Mouse (Mus musculus) intestine, postnatal 0 days (tissue): ENCODE results near the gene Vgf. TPM values are rescaled to one million over a fixed set of nuclear protein-coding genes. Genes with fewer than 3 reads are reported as not detected.

Experiments
- ATAC-seq: fragments of 200-750 bp; cut with Nextera tagmentation; 2 replicates; pipeline ENCODE4 v1.8.0; 2017; ENCODE audit warnings: mild to moderate bottlenecking, moderate TSS enrichment, moderate library complexity
- H3K27ac ChIP-seq: fragments of 300-500 bp; sonication (generic); 2 replicates; pipeline ENCODE4 v1.5.1; 2014; ENCODE audit warnings: mild to moderate bottlenecking, low read depth, low read length, moderate library complexity
- H3K27me3 ChIP-seq: fragments of 300-500 bp; sonication (generic); replicated peaks from 2 replicates; pipeline ENCODE4 v1.6.1; 2014; ENCODE audit warnings: low read length, mixed read lengths; ENCODE audit not compliant: control insufficient read depth, insufficient read depth
- H3K36me3 ChIP-seq: fragments of 300-500 bp; sonication (generic); 2 replicates; pipeline ENCODE4 v1.6.1; 2014; ENCODE audit warnings: mild to moderate bottlenecking, moderate library complexity; ENCODE audit not compliant: control insufficient read depth, insufficient read depth
- H3K4me1 ChIP-seq: fragments of 300-500 bp; sonication (generic); replicated peaks from 2 replicates; pipeline ENCODE4 v1.6.1; 2014; ENCODE audit warnings: antibody characterized with exemption, low read length, mixed read lengths; ENCODE audit not compliant: control insufficient read depth, insufficient read depth
- H3K4me2 ChIP-seq: fragments of 300-500 bp; sonication (generic); replicated peaks from 2 replicates; pipeline ENCODE4 v1.6.1; 2014; ENCODE audit warnings: low read depth, mild to moderate bottlenecking, moderate library complexity
- H3K4me3 ChIP-seq: fragments of 300-500 bp; sonication (generic); 2 replicates; pipeline ENCODE4 v1.5.1; 2014; ENCODE audit warnings: low read depth, low read length
- H3K9ac ChIP-seq: fragments of 300-500 bp; sonication (generic); 2 replicates; pipeline ENCODE4 v1.6.1; 2014; ENCODE audit warnings: mild to moderate bottlenecking, low read depth, low read length
- H3K9me3 ChIP-seq: fragments of 300-500 bp; sonication (generic); 2 replicates; pipeline ENCODE4 v1.6.1; 2016; ENCODE audit warnings: mixed run types; ENCODE audit not compliant: control insufficient read depth
- CTCF ChIP-seq: sonication (generic); IDR thresholded peaks from 2 replicates; pipeline ENCODE4 v1.5.1; 2016; ENCODE audit warnings: low read depth, mild to moderate bottlenecking, control low read depth, antibody characterized with exemption, moderate library complexity
- WGBS: fragments of 180-500 bp; shearing (Covaris S2); extraction: QIAGEN DNeasy Blood & Tissue Kit; methylation state at CpG from one replicate; pipeline ENCODE4 v1.1.7; 2014; 5-methylcytosine and 5-hydroxymethylcytosine counted together
- polyA plus RNA-seq: library from polyadenylated mRNA; unstranded; fragments of >200 nt; fragmentation: Nextera tagmentation; extraction: Ambion mirVana; gene quantifications from 2 replicates; pipeline ENCODE4 v1.2.1, GENCODE M21; 2015

Gene Vgf
- polyA plus RNA-seq, 1 experiment from 2014 or later = 1.6 TPM

GRCm38 (mm10) chr5:137054873-137055272 lies 28.7 kb downstream of the Vgf start:
- Histone ChIP-seq H3K4me2 (no peak overlapping the region), H3K27me3 (no peaks in the 10 kb centered on the region), H3K9ac (no peak overlapping the region), H3K4me1 (0 out of 2 replicates have a peak, but pooled peaks cover 2% of the 10 kb centered on the region), H3K9me3 (no peaks in the 10 kb centered on the region), H3K36me3 (no peaks in the 10 kb centered on the region), H3K4me3 (no peak overlapping the region), H3K27ac (no peak overlapping the region)
- ATAC-seq = peak; percentile 44; the same call in 1 of the 2 replicates
- TF ChIP-seq CTCF = no peak
- 64% methylated on average over 5 of the region's 5 CpGs for WGBS

GRCm38 (mm10) chr5:137061809-137062481 lies 35.8 kb downstream of the Vgf start:
- H3K9me3 ChIP-seq = no peaks in the 10 kb centered on the region
- H3K4me1 ChIP-seq = no peaks in the 10 kb centered on the region
- peak; percentile 62 for TF ChIP-seq CTCF
- H3K27me3 ChIP-seq = no peaks in the 10 kb centered on the region
- no peak overlapping the region for H3K4me3 ChIP-seq
- H3K27ac ChIP-seq = no peak overlapping the region
- peak; percentile 22; the same call in 1 of the 2 replicates for ATAC-seq
- 17% methylated on average over 11 of the region's 12 CpGs for WGBS
- no peaks in the 10 kb centered on the region for H3K36me3 ChIP-seq
- no peak overlapping the region for H3K9ac ChIP-seq
- no peak overlapping the region for H3K4me2 ChIP-seq

- ATAC-seq = no peak
- H3K9me3 ChIP-seq = no peaks in the 10 kb centered on the region
- H3K4me2 ChIP-seq = no peak overlapping the region
- no peaks in the 10 kb centered on the region for H3K27me3 ChIP-seq
- WGBS = 63% methylated on average over 5 of the region's 5 CpGs
- no peaks in the 10 kb centered on the region for H3K4me1 ChIP-seq
- H3K27ac ChIP-seq = no peak overlapping the region
- no peak for TF ChIP-seq CTCF
- H3K9ac ChIP-seq = no peak overlapping the region
- no peaks in the 10 kb centered on the region for H3K36me3 ChIP-seq
- H3K4me3 ChIP-seq = no peak overlapping the region
These were observed 36.4 kb downstream of the Vgf start for GRCm38 (mm10) chr5:137062601-137063000.

- Histone ChIP-seq H3K4me3 (no peak overlapping the region), H3K4me1 (no peaks in the 10 kb centered on the region), H3K27ac (no peak overlapping the region), H3K36me3 (no peaks in the 10 kb centered on the region), H3K9ac (no peak overlapping the region), H3K27me3 (no peaks in the 10 kb centered on the region), H3K4me2 (no peak overlapping the region), H3K9me3 (no peaks in the 10 kb centered on the region)
- no peak for TF ChIP-seq CTCF
- no peak for ATAC-seq
- WGBS = 65% methylated on average over 6 of the region's 6 CpGs
These were observed 39.3 kb downstream of the Vgf start for GRCm38 (mm10) chr5:137065454-137065853.

GRCm38 (mm10) chr5:137065923-137066322 lies 39.7 kb downstream of the Vgf start:
- no peaks in the 10 kb centered on the region for H3K4me1 ChIP-seq
- ATAC-seq = no peak
- H3K4me2 ChIP-seq = no peak overlapping the region
- no peaks in the 10 kb centered on the region for H3K36me3 ChIP-seq
- H3K27ac ChIP-seq = no peak overlapping the region
- no peaks in the 10 kb centered on the region for H3K9me3 ChIP-seq
- H3K4me3 ChIP-seq = no peak overlapping the region
- 0 out of 2 replicates have a peak, but pooled peaks cover under 1% of the 10 kb centered on the region for H3K27me3 ChIP-seq
- no peak for TF ChIP-seq CTCF
- H3K9ac ChIP-seq = no peak overlapping the region
- 72% methylated on average over 8 of the region's 8 CpGs for WGBS

GRCm38 (mm10) chr5:137068711-137069110 lies 42.5 kb downstream of the Vgf start:
- ATAC-seq = no peak
- Histone ChIP-seq H3K4me3 (no peak overlapping the region), H3K9me3 (no peaks in the 10 kb centered on the region), H3K4me1 (0 out of 2 replicates have a peak, but pooled peaks cover 7% of the 10 kb centered on the region), H3K27me3 (0 out of 2 replicates have a peak, but pooled peaks cover 3% of the 10 kb centered on the region), H3K9ac (no peak overlapping the region), H3K27ac (no peak overlapping the region), H3K36me3 (no peaks in the 10 kb centered on the region), H3K4me2 (no peak overlapping the region)
- 74% methylated on average over 4 of the region's 4 CpGs for WGBS
- TF ChIP-seq CTCF = no peak
